Mouse (Mus musculus): ENCODE results near the gene Eif4ebp2.

Eif4ebp2 gene

GRCm38 (mm10) chr10:61418131-61418900 is 34.1 kb downstream of the Eif4ebp2 start:
- ATAC-seq (ENCODE audit: low TSS enrichment) = peak; percentile 31; the same call in 1 of the 2 replicates

GRCm38 (mm10) chr10:61417672-61418071 is 34.8 kb downstream of the Eif4ebp2 start, which contains the start of gene Nodal:
Nodal (plus strand) TSS chr10:61417972.
- no peak for ATAC-seq (ENCODE audit: low TSS enrichment)

- no peak for ATAC-seq (ENCODE audit: low TSS enrichment)
Observed at GRCm38 (mm10) chr10:61417046-61417445, 35.4 kb downstream of the Eif4ebp2 start.

GRCm38 (mm10) chr10:61416561-61416960 is 35.9 kb downstream of the Eif4ebp2 start:
- ATAC-seq (ENCODE audit: low TSS enrichment) = no peak

- ATAC-seq (ENCODE audit: low TSS enrichment) = no peak
Observed at GRCm38 (mm10) chr10:61415890-61416289, 36.6 kb downstream of the Eif4ebp2 start.

- ATAC-seq (ENCODE audit: low TSS enrichment) = no peak
Observed at GRCm38 (mm10) chr10:61415240-61415639, 37.2 kb downstream of the Eif4ebp2 start.

GRCm38 (mm10) chr10:61412910-61413625 is 39.4 kb downstream of the Eif4ebp2 start:
- ATAC-seq (ENCODE audit: low TSS enrichment) = no peak

GRCm38 (mm10) chr10:61410193-61410592 is 42.3 kb downstream of the Eif4ebp2 start:
- ATAC-seq (ENCODE audit: low TSS enrichment) = no peak

- no peak for ATAC-seq (ENCODE audit: low TSS enrichment)
Observed at GRCm38 (mm10) chr10:61409776-61410175, 42.7 kb downstream of the Eif4ebp2 start.

- ATAC-seq (ENCODE audit: low TSS enrichment) = no peak
Observed at GRCm38 (mm10) chr10:61405958-61406357, 46.5 kb downstream of the Eif4ebp2 start.

- no peak for ATAC-seq (ENCODE audit: low TSS enrichment)
Observed at GRCm38 (mm10) chr10:61402911-61403310, 49.5 kb downstream of the Eif4ebp2 start.

- ATAC-seq (ENCODE audit: low TSS enrichment) = no peak
Observed at GRCm38 (mm10) chr10:61402480-61402879, 50.0 kb downstream of the Eif4ebp2 start.

GRCm38 (mm10) chr10:61400407-61400806 is 52.1 kb downstream of the Eif4ebp2 start:
- ATAC-seq (ENCODE audit: low TSS enrichment) = no peak

- ATAC-seq (ENCODE audit: low TSS enrichment) = peak; percentile 97
Observed at GRCm38 (mm10) chr10:61399156-61399734, 53.2 kb downstream of the Eif4ebp2 start.

- ATAC-seq (ENCODE audit: low TSS enrichment) = no peak
Observed at GRCm38 (mm10) chr10:61398125-61398524, 54.3 kb downstream of the Eif4ebp2 start.

GRCm38 (mm10) chr10:61394476-61395136 is 57.9 kb downstream of the Eif4ebp2 start:
- ATAC-seq (ENCODE audit: low TSS enrichment) = no peak

- no peak for ATAC-seq (ENCODE audit: low TSS enrichment)
Observed at GRCm38 (mm10) chr10:61392584-61392983, 59.9 kb downstream of the Eif4ebp2 start.

- no peak for ATAC-seq (ENCODE audit: low TSS enrichment)
Observed at GRCm38 (mm10) chr10:61390148-61390547, 62.3 kb downstream of the Eif4ebp2 start.

- no peak for ATAC-seq (ENCODE audit: low TSS enrichment)
Observed at GRCm38 (mm10) chr10:61389020-61389419, 63.4 kb downstream of the Eif4ebp2 start.

- ATAC-seq (ENCODE audit: low TSS enrichment) = no peak
Observed at GRCm38 (mm10) chr10:61386284-61386683, 66.2 kb downstream of the Eif4ebp2 start.

GRCm38 (mm10) chr10:61385174-61385573 is 67.3 kb downstream of the Eif4ebp2 start:
- no peak for ATAC-seq (ENCODE audit: low TSS enrichment)

- no peak for ATAC-seq (ENCODE audit: low TSS enrichment)
Observed at GRCm38 (mm10) chr10:61383715-61384047, 68.8 kb downstream of the Eif4ebp2 start.

Data from frontal cortex, adult (tissue).